Mouse (Mus musculus) B cell, adult 2 months (primary cell): ENCODE measurements around the gene Sema4a.
"Not testable (repeated sequence)": the region's sequence is repeated elsewhere in the genome, so short reads cannot be mapped to it uniquely, and the experiment has no call there.

Experiments
- DNase-seq, 2 experiments: peaks; one replicate each; pipeline ENCODE4 v3.0.0; 2022

Sema4a gene

DNA sequence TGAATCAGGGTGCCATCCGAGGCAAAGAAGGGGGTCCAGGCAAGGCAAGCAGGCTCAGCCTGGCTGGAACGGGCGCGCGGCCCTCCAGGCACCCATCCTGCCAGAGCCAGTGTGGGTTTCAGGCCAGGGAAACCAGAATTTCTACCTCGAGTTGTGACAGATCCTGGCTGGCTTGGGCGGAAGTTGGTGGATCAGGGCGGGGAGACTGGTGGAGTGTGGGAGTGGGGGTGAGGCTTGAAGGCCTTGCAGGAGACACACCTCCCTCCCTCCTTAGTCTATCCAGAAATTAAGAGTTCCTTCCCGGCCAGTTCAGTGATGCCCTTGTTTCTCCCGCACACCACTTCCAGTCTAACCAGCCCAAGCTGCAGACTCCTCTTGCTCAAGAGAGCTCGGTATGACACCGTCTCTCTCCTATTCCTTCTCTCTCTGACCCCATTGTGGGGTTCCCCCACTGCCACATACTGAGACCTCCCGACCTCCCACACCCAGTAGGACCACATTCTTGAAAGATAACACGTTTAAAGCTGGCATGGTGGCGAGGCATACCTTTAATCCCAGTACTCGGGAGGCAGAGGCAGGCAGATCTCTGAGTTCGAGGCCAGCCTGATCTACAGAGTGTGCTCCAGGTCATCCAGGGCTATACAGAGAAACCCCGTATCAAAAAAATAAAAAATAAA, 5.3 kb downstream of the Sema4a start:
- no peak for DNase-seq

DNA sequence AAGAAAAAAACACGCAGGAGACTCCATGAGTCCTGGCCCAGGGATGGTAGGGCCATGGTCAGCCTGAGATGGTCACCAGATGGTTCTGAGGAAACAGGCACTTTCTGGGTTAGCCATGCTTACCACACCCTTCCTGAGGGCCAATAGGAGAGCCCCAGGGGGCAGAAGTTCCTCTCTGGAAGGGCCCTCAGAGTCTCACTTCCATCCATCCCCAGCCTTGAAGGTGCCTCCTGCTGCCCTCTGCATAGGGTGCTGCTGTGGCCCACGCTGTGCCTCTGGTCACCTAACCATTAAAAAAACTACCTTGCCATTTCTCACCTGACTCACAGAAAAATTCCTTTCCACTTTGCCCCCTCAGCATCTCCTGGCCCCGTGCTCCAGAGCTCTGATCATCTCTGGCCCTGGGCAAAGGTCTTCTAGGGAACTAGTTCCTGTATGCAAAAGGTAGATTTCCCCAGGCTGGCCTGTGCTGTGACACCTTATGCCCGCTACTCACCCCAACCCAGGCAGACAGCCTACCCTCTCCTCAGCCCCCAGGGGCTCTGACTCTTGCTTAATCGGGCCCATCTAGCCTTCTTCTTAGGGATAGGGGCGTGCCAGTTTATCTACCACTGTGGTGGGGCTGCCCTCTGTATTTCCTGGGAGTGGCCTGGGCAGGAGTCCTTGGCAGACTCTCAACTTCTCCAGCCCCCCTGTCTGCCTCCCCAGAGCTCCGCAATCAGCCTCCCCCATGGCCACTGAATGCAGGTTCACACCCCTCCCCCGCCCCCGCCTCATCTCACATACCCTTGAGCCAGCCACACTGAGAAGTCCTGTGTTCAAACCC, 6.0 kb downstream of the Sema4a start:
- no peak for DNase-seq

DNA sequence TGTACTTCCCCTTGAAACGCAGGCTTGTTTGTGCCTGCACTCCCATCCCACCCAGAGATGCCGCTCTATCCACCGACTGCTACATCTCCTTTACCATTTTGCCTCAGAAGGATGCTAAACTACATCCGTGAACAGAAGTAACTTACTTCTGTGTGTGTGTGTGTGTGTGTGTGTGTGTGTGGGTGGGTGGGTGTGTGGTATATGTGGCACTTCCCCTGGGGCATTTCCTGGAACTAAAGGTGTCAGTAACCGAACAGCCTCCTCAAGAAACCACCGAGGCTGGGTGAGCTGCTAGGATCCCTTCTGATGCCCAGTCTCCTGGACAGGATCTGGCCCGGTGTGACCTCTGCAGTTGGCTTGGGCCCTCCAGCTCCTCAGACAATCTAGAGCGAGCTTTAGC, 7.0 kb downstream of the Sema4a start:
- DNase-seq = peak; percentile 59 to 60

DNA sequence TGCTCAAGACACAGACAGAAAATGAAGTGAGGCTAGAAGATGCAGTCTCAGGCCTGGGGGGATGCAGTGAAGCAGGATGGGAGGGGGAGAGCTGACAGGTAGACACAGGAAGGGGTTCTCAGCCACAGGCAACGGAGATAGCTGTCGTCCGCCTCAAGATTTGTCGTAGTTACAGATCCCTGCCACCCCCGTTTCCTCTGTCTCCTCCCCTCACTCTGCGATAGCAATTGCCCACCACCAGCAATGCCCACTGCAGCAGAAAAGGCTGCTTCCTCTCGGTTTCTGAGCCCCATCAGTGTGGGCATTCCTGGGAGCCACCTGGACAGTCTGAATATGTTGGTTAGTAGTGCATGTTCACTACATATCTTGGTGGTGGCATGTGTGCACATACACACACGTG, 7.6 kb downstream of the Sema4a start:
- DNase-seq = no peak

DNA sequence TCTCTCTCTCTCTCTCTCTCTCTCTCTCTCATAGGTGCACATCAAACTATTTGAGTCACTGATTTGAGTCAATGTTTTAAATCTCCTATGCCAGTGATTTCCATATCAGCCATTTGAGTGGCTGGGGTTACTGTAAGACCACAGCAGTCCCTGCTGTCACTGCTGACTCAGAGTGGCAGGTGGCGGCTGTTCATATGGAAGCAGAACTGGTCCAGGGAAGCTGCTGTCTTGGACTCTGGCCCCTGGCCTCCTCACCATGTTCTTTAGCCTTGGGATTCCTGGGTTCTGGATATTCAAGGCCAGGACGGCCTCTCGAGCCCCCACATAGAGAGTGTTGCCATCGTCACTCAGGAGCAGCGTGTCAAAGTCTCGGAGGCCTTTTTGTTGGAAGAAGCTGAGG, 8.3 kb downstream of the Sema4a start:
- no peak for DNase-seq

DNA sequence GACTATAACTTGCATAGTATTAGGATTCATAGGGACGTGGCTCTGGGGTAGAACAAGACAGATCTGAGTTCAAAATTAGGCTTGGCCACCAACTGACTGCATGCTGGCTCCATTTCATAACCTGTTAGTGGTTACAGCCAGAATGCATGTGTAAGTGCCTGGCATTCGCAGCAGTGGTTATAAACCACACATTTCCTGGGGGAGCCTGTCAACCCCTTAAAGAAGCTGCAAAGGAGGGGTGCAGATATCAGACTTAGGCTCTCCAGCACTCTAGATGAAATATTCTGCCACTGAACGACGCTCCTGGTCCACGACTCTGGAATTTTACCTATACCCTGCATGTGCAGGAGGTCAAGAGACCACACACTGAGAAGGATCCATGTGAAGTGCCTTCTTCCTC, 8.7 kb downstream of the Sema4a start:
- no peak for DNase-seq

DNA sequence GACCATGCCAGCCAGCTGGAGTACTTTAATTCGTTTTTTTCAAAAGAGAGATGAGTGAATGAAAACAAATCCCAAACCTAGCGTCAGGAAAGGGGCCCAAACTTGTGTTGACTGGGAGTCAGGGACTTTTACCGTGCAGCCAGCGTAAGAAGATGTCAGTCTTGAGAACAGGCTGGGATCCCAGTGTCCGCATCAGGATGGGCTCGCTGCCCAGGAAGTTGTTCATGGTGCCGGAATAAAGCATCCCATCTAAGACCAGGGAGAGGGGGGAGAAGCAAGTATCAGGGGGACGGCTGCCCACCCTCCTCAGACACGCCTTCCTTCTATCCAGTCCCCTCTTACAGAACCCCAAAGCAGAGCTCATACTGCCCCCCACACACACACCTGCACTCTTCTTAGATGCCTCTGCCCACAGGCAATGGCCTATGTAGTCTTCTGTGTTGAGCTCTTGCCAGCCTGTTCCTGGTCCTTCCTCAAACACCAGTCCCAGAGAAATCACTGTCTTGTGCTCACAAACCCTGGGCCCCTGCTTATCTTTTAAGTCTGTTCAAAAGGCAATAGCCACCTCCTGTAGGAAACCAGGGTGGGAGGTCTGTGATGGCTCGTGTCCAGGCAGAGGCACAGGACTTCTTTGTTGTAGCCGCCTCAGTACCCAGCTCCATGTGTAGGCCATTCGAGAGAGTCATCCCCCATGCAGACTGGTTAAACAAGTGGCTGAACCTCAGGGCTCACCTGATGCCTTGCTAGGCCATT, 10.4 kb downstream of the Sema4a start:
- no peak for DNase-seq

DNA sequence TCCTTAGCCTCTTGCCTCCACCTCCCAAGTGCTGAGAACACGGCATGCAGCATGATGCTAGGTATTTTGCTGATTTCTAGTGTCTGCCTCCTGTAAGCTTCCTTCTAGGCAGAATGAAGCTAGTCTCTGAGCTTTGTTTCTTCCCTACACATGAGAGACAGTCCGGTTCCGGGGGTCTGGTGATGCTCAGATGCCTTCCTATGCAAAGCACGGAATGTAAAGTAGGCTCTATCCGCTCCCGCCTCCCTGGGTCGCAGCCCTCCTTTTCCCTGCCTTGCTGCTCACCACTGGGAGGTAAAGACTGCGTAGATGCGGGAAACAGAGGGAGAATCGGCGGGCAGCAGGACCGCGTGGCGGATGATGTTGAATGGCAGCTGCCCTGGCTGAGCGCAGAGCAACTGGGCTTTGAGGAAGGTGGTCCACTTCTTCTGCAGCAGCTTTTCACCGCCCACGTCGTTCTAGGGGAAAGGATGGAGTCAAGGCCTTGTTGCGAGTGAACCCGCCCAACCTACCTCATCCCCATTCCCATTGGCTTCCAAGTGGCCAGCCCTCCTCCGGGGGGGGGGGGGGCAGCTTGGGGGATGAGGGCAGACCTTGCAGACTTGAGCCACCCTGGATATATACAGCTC, 11.5 kb downstream of the Sema4a start:
- no peak for DNase-seq

DNA sequence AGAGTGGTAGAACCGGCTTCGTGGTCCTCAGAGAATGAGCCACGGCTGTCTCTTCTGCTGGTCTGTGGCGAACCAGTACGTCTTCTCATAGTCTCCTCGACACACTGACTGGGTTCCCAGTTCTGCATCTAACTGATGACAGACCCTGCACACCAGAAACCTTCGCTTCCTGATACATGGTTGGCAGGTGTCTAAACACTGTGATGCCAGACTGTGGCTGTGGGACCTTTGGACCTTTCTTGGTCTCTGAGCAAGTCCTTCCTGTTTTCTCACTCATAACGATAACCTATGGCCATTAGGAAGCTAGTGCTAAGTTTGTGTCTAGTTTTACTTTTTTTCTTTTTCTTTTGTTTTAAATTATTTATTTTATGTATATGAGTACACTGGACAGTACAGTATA, 12.5 kb downstream of the Sema4a start:
- DNase-seq = no peak

DNA sequence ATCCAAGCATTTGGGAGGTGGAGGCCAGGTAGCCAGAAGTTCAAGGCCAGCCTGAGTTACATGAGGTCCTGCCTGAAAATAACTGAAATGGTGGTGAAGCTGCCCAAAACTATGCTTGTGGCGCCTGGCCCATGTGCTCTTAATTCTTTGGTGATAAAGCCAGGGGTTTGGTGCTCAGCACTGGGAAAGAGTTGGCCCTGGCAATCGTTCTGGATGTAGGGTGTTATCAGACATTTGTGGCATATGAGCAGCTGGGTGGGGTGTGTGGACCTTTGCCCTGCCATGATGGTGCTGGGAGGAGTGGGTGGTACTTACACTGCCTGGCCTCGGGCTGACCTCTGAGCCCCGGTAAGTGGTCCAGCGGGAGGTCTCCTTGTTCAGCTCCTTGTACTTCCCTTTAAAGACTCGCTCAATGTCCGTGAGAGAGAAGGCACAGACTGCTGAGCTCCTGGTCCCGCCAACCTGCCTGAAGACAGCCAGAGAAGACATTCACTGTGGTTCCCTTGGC, 13.3 kb downstream of the Sema4a start:
- no peak for DNase-seq

DNA sequence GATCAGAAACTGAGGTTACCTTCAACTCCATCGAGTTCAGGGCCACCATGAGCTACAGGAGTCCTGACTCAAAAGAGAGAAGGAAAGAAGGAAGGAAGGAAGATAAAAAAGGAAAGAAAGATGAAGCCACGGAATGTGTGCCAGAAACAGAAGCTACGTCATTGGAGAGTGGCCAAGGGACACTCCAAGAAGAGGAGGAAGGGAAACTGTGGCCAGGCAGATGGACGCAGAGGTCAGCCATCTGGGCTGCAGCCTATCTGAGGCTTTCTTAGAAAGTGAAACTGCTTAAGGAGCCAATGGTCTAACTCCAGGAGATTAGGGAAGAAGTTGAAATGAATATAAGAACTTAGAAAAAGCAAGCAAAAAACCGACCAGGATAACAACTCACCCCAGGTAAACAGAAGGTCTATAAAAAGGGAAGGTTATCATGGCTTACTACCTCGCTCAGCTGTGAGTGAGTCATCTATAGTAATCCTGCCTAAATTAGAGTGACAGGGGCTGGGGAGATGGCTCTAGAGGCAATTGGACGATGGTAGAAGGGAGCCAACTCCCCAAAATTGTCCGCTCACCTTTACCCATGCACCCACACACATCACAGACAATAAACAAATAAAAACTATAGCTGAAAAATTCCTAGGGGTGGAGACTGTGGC, 14.4 kb downstream of the Sema4a start:
- DNase-seq = no peak

DNA sequence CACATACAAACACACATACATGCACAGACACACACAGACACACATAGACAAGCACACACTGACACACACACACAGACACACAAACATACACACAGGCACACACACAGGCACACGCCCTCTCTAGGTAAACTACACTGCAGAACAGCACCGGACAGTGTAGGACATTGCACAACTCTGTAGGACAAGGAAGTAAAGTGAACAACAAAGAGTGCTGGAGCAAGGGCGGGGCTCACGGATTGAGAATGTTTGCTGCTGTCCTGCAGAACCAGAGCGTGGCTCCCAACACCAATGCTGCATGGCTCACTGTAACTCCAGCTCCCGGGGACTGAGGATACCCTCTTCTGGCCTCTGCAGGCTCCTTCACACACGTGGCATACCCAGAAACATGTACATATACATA, 18.1 kb downstream of the Sema4a start:
- DNase-seq = no peak

DNA sequence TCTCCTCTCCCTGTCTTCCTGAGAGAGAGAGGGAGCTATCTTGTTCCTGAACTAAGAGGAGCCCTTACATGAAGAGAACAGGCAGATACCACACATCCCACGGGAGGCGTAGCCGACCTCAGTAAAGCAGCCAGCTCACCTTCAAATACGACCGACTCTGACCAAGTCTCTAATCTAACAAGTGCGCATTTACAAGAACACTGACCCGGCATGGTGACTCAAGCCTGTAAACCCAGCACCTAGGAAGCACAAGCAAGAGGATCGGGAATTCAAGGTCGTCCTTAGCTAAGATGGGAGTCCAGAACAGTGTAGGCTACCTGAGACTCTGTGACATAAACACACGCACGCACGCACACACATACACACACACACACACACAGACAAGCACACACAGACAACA, 18.5 kb downstream of the Sema4a start:
- DNase-seq = no peak

DNA sequence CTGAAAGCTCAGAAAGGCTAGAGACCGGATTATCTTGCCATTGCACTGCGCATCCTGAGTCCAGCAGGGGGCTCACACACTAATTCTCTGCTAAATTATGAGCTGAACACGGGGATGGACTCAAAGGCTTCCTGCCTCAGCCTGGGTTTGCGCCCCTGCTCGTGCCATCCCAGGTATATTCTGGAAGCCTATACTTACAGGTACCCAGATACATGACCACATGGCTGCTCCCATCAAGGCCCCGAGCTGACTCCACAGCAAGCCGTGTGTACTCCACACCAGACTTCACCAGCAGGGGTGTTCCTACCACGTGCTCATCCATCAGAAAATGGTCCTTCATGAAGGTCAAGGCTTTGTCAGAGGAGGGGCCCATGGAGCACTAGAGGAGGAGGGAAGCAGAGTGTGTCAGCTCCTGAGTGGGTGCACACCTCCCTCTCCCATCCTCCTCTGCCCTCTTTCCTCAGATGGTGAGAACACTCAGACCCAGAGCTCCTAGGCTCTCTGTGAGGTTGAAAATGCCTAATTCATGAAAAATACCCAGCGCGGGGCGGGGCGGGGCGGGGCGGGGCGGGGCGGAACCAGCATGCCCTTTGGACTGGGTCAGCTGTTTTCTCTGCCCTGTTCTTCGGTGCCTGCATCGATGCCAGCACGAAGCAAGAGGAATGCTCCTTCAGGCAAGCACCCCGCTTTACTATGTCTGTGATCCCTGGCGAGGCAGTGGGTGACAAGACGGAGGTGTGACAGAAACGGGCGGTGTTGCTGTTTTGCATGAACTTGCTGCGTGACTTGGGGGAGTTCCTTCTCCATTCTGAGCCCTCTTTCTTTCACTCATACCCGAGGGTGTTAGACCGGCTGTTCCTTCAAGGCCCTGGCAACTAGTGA, 20.2 kb downstream of the Sema4a start:
- peak; percentile 64 to 70 for DNase-seq

DNA sequence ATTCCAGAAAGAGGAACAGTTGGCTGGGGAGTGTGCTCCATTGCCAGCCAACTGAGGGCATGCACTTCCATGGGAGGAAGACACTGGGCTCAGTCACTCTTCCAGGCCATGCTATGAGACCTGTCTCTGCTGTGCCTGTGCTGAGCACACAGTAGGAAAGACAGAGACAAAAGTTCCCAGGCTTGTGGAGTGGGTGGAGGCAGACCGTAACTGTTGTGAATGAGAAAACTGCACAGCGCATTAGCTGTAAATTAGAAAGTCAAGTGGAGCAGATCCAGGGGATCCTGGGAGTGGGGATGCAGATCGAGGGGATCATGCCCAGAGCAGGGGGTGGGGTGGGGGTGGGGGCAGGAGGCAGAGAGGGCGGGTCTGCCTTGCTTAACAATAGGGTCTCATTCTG, 21.4 kb downstream of the Sema4a start:
- DNase-seq = no peak

DNA sequence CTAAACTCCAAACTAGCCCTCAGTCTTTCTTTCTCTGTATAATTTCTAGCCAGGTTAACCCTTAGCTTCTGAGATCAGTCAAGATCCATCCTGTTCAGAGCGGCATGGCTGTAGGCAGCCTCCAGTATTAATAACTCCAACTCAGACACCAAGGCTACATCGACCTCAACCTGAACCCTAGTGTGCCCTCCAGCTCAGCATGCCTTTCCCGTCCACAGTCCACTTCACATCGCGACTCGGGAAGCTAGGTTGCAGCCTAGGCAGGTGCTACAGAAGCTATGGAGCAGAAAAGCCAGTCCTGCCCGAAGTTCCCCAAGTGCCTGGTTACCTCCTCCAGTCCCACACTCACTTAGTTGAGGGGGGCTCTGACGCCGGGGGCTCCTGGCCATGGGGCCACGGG, 23.5 kb downstream of the Sema4a start:
- DNase-seq = no peak

DNA sequence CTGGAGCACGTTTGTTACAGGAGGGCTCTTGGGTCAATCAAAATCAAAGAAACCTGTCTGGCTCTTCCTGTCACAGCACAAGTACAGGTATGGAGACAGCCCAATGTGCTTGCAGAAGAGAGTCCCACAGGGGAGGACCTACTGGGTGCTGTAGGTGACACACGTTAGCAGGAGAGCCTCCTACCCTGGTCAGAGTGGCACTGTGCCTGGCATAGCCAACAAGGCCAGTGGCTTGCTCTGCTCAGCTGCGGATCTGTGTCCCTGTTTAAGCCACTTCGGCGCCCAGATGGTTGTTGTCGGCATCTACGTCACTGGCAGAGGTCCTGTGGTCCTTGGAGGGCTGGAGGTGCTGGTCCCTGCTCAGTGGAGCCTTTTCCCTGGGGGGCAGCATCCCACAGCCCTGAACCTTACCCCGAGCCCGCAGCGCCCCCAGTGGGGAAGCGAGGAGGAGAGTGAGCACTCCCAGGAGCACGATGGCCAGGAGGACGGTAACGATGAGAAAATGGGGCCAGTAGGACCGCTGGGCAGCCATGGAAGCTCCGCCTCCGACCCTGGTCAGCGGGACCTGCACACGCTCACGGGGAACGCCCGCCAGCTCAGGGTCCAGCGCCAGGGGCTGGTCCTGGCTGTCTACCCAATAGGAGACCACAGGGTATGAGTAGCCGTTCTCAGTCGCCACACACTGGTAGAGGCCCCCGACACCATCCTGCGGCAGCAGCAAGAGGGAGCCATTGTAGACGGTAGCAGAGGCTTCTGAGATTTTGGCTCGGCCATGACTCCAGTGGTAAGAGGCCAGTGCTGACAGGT, 24.4 kb downstream of the Sema4a start:
- DNase-seq = peak; percentile 61 to 66

DNA sequence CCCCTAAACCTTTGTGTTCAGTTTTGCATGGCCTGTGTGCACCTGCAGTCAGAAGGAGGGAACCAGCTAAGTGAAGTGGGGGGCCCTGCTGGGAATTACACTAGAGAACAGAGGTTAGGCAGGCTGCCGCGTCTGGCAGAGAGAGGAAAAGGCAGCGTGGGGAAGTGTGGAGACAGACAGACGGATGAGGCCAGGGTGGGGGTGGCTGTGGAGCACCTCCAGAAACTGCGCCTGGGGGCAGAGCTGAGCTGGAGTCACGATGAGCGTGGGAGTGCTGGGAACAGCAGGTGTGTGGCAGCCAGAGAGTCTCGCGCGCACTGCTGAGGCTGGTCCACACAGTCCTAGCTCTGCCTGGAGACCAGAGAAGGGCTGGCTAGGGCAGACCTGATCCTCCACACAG, 25.5 kb downstream of the Sema4a start:
- no peak for DNase-seq

DNA sequence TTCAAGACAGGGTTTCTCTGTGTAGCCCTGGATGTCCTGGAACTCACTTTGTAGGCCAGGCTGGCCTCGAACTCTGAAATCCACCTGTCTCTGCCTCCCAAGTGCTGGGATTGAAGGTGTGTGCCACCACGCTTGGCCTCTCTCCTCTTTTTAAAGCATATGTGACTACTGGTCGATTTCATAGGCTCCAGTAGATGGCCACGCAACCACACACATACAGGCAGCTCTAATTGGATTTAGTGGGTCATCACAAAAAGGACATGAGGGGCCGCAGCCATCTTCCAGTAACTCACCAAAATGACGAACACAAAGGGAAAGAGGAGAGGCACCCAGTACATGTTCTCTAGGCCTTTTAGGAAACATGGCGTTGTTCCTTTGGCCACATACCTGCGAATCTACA, 32.3 kb downstream of the Sema4a start:
- not testable (repeated sequence) for DNase-seq

DNA sequence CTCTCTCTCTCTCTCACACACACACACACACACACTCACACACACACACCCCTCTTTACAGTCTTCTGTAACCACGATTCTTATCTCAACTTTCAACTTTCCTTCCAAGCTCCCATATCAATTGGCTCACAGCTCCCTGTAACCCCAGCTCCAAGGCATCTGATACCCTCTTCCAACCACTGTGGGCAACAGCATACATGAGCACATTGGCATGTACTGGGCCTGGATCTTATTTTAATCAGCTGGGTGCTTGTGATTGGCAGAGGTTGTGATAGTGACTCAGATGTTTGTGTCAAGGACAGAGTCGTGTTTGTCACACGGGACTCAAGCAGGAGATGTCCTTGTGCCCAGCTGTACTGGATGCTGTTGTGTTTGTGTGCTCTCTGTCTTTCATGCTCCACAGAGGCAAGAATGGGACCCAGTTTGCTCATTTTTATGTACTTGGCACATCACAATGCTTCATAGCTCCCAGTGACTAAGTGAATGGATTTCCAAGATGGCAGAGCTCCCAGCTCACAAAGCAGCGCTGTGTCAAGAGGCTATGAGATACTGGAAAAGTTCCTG, 33.6 kb downstream of the Sema4a start:
- no peak for DNase-seq
